Mouse (Mus musculus): ENCODE data around the gene Eci3. TPM values are rescaled to one million over a fixed set of nuclear protein-coding genes. Genes with fewer than 3 reads are reported as not detected.

The Eci3 gene
- 1.0 and 1.3 TPM in 2 replicates for polyA plus RNA-seq (2015; fragmentation: Nextera tagmentation; extraction: Ambion mirVana)

GRCm38 (mm10) chr13:34963511-34964397 is at the start of gene Eci3:
Eci3 (minus strand) TSS chr13:34963810.

GRCm38 (mm10) chr13:34924210-34924609 is 39.4 kb downstream of the Eci3 start, which contains the start of the genes Fam217a and 4933417A18Rik:
Fam217a (minus strand) TSS chr13:34924310.
4933417A18Rik (plus strand) TSS chr13:34924409.

Other genes starting within 250 kb of the Eci3 start
- not detected in 2 replicates for gene Fam50b, start 229.0 kb downstream of the Eci3 start, polyA plus RNA-seq (2015; fragmentation: Nextera tagmentation; extraction: Ambion mirVana)
- gene Prpf4b, start 88.5 kb downstream of the Eci3 start, polyA plus RNA-seq (2015; fragmentation: Nextera tagmentation; extraction: Ambion mirVana): 36.2 and 50.6 TPM in 2 replicates
- 3.5 and 5.3 TPM in 2 replicates for gene Fam217a, start 39.5 kb downstream of the Eci3 start, polyA plus RNA-seq (2015; fragmentation: Nextera tagmentation; extraction: Ambion mirVana)
- not detected in 2 replicates for gene 4933417A18Rik, start 39.4 kb downstream of the Eci3 start, polyA plus RNA-seq (2015; fragmentation: Nextera tagmentation; extraction: Ambion mirVana)
- 201 and 227 TPM in 2 replicates for gene Eci2, start 63.3 kb upstream of the Eci3 start, polyA plus RNA-seq (2015; fragmentation: Nextera tagmentation; extraction: Ambion mirVana)

Data from adrenal gland, postnatal 0 days (tissue).